Mouse (Mus musculus) cerebellum, adult 2 months (tissue): ENCODE data around the gene Ankrd40. TPM values are rescaled to one million over a fixed set of nuclear protein-coding genes. Genes with fewer than 3 reads are reported as not detected.

Experiments used
- DNase-seq, 2 experiments: peaks; one replicate each; pipeline ENCODE4 v3.0.0; 2021
- H3K27ac ChIP-seq: fragments of 200-500 bp; 2 replicates; pipeline ENCODE4 v1.5.1; 2012; ENCODE audit warnings: low read length, control low read depth, inconsistent platforms; ENCODE audit not compliant: insufficient read depth
- H3K27me3 ChIP-seq: fragments of 200-500 bp; 2 replicates; pipeline ENCODE4 v1.6.1; 2012; ENCODE audit warnings: inconsistent platforms, mild to moderate bottlenecking, low read length, moderate library complexity; ENCODE audit not compliant: control insufficient read depth, insufficient read depth
- H3K4me1 ChIP-seq: fragments of 200-500 bp; 2 replicates; pipeline ENCODE4 v1.6.1; 2011; ENCODE audit warnings: low read length; ENCODE audit not compliant: control insufficient read depth, insufficient read depth
- H3K4me3 ChIP-seq: fragments of 200-500 bp; replicated peaks from 2 replicates; pipeline ENCODE3; 2011; ENCODE audit warnings: mild to moderate bottlenecking, low read depth, low read length, control low read depth; ENCODE audit not compliant: insufficient read depth
- CTCF ChIP-seq: fragments of 200-500 bp; IDR thresholded peaks from 2 replicates; pipeline ENCODE4 v1.5.1; 2011; ENCODE audit warnings: low read depth, mild to moderate bottlenecking, control low read depth, low read length, moderate library complexity, borderline replicate concordance; ENCODE audit not compliant: insufficient read depth
- POLR2A ChIP-seq: fragments of 200-500 bp; IDR thresholded peaks from 2 replicates; pipeline ENCODE4 v1.6.1; 2011; ENCODE audit warnings: low read length, control low read depth, borderline replicate concordance; ENCODE audit not compliant: insufficient read depth
- WGBS: fragments of 180-500 bp; shearing (Covaris S2); methylation state at CpG from one replicate; pipeline ENCODE4 v1.1.7; 2018; 5-methylcytosine and 5-hydroxymethylcytosine counted together
- polyA plus RNA-seq: library from polyadenylated mRNA; depleted of rRNA; stranded (reverse); fragments of >200 nt; gene quantifications from 2 replicates; pipeline ENCODE4 v1.2.3, GENCODE M21; 2012; rRNA removed

Gene Ankrd40
- polyA plus RNA-seq, 1 experiment: 243 TPM

DNA sequence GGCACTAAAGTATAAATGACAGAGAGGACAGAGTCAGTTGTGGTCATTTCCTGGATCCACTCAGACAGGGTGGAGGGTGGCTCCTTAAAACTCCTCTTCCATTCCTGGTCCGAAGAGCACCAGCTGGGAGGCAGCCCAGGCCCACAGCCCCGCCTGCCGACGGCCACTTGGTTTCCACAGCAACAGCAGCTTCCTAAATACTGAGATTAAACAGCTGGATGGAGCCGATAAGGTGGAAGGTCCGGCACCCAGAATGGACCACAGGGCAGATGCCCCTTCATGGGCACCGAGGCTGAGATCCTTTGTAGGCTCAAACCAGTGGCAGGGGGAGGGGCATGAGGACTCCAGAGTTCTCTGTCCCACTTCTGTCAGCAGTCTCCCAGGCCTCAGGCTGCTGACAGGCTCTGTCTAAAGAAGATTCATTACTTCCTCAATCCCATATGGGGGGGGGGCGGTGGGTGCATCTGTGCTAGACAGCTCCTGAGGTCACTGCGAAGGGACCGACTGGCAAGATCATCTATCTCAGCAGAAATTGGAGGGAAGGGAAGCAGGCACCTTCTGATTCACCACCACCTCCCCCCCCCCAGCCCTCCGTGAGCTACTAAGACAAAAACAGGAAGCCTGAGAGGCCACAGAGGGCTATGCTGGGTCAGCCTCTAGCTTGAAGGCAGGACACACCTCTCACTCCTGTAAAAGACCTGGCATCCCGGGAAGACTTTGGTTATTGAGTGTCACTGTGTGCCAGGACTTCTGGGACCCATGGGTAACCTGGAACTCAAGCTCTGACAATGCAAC is 58.4 kb downstream of the Ankrd40 start:
- TF ChIP-seq POLR2A (no peak), CTCF (no peak)
- H3K4me1 ChIP-seq: peaks cover 22% of the 10 kb centered on the region
- no peak overlapping the region for H3K4me3 ChIP-seq
- WGBS: 47% methylated on average over 12 of the region's 12 CpGs
- no peaks in the 10 kb centered on the region for H3K27me3 ChIP-seq
- H3K27ac ChIP-seq: no peak overlapping the region
- DNase-seq: no peak

DNA sequence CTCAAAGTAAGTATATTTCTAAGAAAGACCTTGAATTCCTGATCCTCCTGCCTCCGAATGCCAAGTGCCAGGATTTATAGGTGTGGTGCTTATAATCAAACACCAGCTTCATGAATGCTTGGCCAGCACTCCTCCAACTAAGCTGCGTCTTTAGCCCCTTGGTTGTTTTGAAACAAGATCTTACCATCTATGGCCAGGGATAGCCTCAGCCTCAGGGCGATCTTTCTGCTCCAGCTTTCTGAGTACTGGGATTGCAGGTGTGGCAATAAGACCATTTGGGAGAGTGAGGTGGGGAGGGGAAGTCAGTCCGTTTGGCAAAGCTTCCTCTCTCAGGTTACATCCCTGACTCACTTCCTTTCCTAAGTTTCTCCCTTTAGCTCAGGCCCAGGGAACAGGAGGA is 60.0 kb downstream of the Ankrd40 start:
- 93% methylated on average over 4 of the region's 4 CpGs for WGBS
- no peak for DNase-seq
- H3K27ac ChIP-seq: no peak overlapping the region
- H3K27me3 ChIP-seq: no peaks in the 10 kb centered on the region
- peaks cover 26% of the 10 kb centered on the region for H3K4me1 ChIP-seq
- no peak overlapping the region for H3K4me3 ChIP-seq
- no peak for TF ChIP-seq POLR2A
- no peak for TF ChIP-seq CTCF

GRCm38 (mm10) chr11:94389021-94389420 is 61.2 kb downstream of the Ankrd40 start:
- Histone ChIP-seq H3K27ac (no peak overlapping the region), H3K4me3 (no peak overlapping the region), H3K4me1 (peaks cover 26% of the 10 kb centered on the region), H3K27me3 (no peaks in the 10 kb centered on the region)
- no peak for TF ChIP-seq POLR2A
- TF ChIP-seq CTCF: no peak
- DNase-seq: no peak
- WGBS: 95% methylated on average over 4 of the region's 4 CpGs

DNA sequence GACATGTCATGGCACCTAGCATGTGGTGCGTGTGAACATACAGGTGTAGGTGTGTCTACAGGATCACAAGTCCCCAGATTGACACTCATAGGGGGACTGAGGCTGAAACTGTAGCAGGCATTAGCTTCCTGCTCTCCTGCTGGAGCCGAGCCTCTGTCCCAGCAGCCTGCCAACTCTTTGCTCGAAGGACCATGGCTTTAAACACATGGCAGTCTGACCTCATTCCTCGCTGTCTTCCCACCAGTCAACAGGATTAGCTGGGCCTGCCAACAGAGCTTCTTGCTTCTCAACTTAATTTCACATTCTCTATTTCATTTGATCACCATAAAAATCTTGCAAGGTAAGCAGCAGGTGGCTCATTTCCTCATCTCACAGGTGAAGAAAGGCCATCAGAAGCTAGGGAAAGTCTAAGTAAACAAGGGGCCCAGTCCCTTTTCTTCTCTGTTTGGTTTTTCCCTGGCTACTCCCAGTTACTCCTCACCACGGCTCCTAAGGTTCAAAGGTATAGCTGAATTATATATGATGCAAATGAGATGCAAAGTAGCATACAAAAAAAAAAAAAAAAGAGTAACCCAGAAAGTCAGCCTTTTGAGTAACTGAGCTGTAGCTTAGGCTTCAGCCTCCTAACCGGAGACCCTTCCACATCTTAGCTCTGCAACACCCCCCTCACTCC is 62.1 kb downstream of the Ankrd40 start:
- no peak overlapping the region for H3K27ac ChIP-seq
- 38% methylated on average over 6 of the region's 6 CpGs for WGBS
- H3K27me3 ChIP-seq: no peaks in the 10 kb centered on the region

GRCm38 (mm10) chr11:94390825-94391224 is 63.0 kb downstream of the Ankrd40 start:
- peaks cover 15% of the 10 kb centered on the region for H3K4me1 ChIP-seq
- no peak overlapping the region for H3K27ac ChIP-seq
- H3K4me3 ChIP-seq: no peak overlapping the region
- 89% methylated on average over 6 of the region's 6 CpGs for WGBS
- DNase-seq: no peak
- TF ChIP-seq CTCF (no peak), POLR2A (no peak)
- no peaks in the 10 kb centered on the region for H3K27me3 ChIP-seq

More for the DNA sequence above, 62.1 kb downstream of the Ankrd40 start:
- TF ChIP-seq POLR2A (no peak), CTCF (no peak)
- Histone ChIP-seq H3K4me1 (peaks cover 24% of the 10 kb centered on the region), H3K4me3 (no peak overlapping the region)
- DNase-seq: peak; percentile 69 to 84

Other genes with a start within 250 kb of the Ankrd40 start
- 55.9 and 56.0 TPM in 2 replicates for gene Tob1, start 116.5 kb upstream of the Ankrd40 start, polyA plus RNA-seq
- 0.75 and 1.8 TPM in 2 replicates for gene Wfikkn2, start 82.0 kb upstream of the Ankrd40 start, polyA plus RNA-seq
- gene Gm21885, start 46.1 kb upstream of the Ankrd40 start, polyA plus RNA-seq: not detected in 2 replicates
- 154 and 156 TPM in 2 replicates for gene Luc7l3, start 6.0 kb upstream of the Ankrd40 start, polyA plus RNA-seq
- 0.64 and 0.71 TPM in 2 replicates for gene Abcc3, start 65.0 kb downstream of the Ankrd40 start, polyA plus RNA-seq
- 199 and 248 TPM in 2 replicates for gene Cacna1g, start 146.2 kb downstream of the Ankrd40 start, polyA plus RNA-seq
- gene Spata20, start 158.2 kb downstream of the Ankrd40 start, polyA plus RNA-seq: 1.5 and 1.9 TPM in 2 replicates
- 31.1 and 35.9 TPM in 2 replicates for gene Epn3, start 172.0 kb downstream of the Ankrd40 start, polyA plus RNA-seq
- 3.6 and 4.9 TPM in 2 replicates for gene Mycbpap, start 193.7 kb downstream of the Ankrd40 start, polyA plus RNA-seq
- gene Rsad1, start 221.3 kb downstream of the Ankrd40 start, polyA plus RNA-seq: 19.7 and 20.8 TPM in 2 replicates
- gene Chad, start 237.0 kb downstream of the Ankrd40 start, polyA plus RNA-seq: 0.82 and 1.1 TPM in 2 replicates